Mouse (Mus musculus) CH12.LX (cell line): ENCODE data around the gene Cyp1a1.

ENCODE experiments used
- CHD2 ChIP-seq: IDR thresholded peaks from 2 replicates; pipeline ENCODE4 v1.6.1; 2011; ENCODE audit warnings: low read length, improper control_type of control experiment
- CTCF ChIP-seq, 2 experiments: IDR thresholded peaks in 1 of 2; conservative IDR thresholded peaks in 1 of 2; 2 replicates each; pipeline ENCODE4 v1.5.1; 2011 to 2012; ENCODE audit warnings: low read depth in 2 of 2, low read length in 2 of 2, improper control_type of control experiment in 1 of 2, inconsistent platforms in 1 of 2, mild to moderate bottlenecking in 1 of 2, moderate library complexity in 1 of 2
- JUND ChIP-seq: conservative IDR thresholded peaks from 2 replicates; pipeline ENCODE4 v1.6.1; 2011; ENCODE audit warnings: low read depth, low read length, improper control_type of control experiment
- POLR2A ChIP-seq: IDR thresholded peaks from 2 replicates; pipeline ENCODE4 v1.6.1; 2011; ENCODE audit warnings: low read depth, mild to moderate bottlenecking, improper control_type of control experiment, low read length
- TCF12 ChIP-seq: IDR thresholded peaks from 2 replicates; pipeline ENCODE4 v1.6.1; 2014; ENCODE audit warnings: low read depth, mild to moderate bottlenecking, inconsistent platforms, low read length, improper control_type of control experiment
- USF1 ChIP-seq: IDR thresholded peaks from 2 replicates; pipeline ENCODE4 v1.6.1; 2014; ENCODE audit warnings: low read depth, mild to moderate bottlenecking, inconsistent platforms, low read length, improper control_type of control experiment

GRCm38 (mm10) chr9:57750901-57751300, 63.2 kb downstream of the Cyp1a1 start:
- TF ChIP-seq POLR2A (peak; percentile 17; the same call in 1 of the 2 replicates), TCF12 (no peak), USF1 (no peak), CHD2 (no peak), CTCF (conservative IDR thresholded peaks at IDR 0.05 in 1 of 2, IDR thresholded peaks at IDR 0.05 in 1 of 2; ENCODE audit: low read depth in 2 of 2, low read length in 2 of 2) (no peak), JUND (no peak)
